Mouse (Mus musculus): ENCODE measurements at regions not wholly inside any gene's neighbourhood (a gene's known extent, or its start where the extent isn't known, plus 50 kb on each side); places are given as distances from the start of the nearest gene placed in this dataset.

GRCm38 (mm10) chr14:80083724-80084123, 99.8 kb downstream of the Olfm4 start:
- Histone ChIP-seq H3K4me3 (replicated peaks) (no peak overlapping the region), H3K36me3 (no peaks in the 10 kb centered on the region), H3K9ac (no peak overlapping the region), H3K4me1 (no peaks in the 10 kb centered on the region), H3K27ac (no peak overlapping the region), H3K4me2 (no peak overlapping the region), H3K9me3 (no peaks in the 10 kb centered on the region), H3K27me3 (replicated peaks) (no peaks in the 10 kb centered on the region)
- ATAC-seq (ENCODE audit: insufficient read depth, low FRiP score, low read depth), result no peak
- 58% methylated on average over 3 of the region's 3 CpGs for WGBS

DNA sequence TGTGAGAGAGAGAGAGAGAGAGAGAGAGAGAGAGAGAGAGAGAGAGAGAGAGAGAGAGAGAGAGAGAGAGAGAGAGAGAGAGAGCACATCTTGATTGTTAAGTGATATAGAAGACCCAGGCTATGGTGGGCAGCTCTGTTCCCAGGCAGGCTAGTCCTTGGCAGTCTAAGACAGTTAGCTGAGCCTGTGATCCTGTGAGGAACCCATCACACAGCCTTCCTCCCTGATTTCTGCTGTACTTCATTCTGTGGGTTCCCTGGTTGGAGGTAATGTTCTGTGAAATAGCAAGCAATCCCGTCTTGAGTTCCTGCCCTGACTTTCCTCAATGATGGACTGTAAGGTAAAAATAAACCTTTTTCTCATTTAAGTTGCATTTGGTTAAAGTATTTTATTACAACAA, 113.4 kb downstream of the Olfm4 start:
- H3K4me1 ChIP-seq, result no peaks in the 10 kb centered on the region
- H3K36me3 ChIP-seq, result no peaks in the 10 kb centered on the region
- no peaks in the 10 kb centered on the region for H3K9me3 ChIP-seq
- H3K4me2 ChIP-seq, result no peak overlapping the region
- H3K27ac ChIP-seq, result no peak overlapping the region
- WGBS, result 62% methylated on average over 1 of the region's 1 CpGs
- H3K27me3 ChIP-seq (replicated peaks), result no peaks in the 10 kb centered on the region
- H3K9ac ChIP-seq, result no peak overlapping the region
- H3K4me3 ChIP-seq (replicated peaks), result no peak overlapping the region
- ATAC-seq (ENCODE audit: insufficient read depth, low FRiP score, low read depth), result no peak

DNA sequence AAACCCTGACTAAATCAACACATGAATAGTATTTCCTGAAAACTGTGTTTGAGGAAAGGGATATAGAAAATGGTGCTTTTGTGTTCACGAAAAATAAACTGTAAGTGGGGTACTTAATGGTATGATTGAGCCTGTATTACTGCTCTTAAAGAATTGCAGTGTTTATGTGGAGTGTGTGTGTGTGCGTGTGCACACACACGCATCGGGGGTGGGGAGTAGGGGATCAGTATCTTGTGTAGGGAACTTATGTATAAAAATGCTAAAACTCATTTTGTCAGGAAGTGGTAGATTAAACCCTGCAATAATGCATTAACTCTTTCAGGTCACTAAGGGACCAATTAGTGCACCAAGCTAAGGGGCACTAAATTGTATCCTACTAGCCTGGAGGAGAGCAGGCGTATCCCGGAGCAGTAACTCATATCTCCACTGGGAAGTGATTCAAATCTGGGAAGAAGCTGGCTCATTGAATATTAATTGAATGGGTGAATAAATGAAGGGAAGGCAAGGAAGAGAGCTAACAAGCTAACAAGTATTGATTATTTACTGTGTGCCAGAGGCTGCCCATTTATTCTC, 129.3 kb downstream of the Olfm4 start:
- H3K9me3 ChIP-seq, result no peaks in the 10 kb centered on the region
- no peak for ATAC-seq (ENCODE audit: insufficient read depth, low FRiP score, low read depth)
- H3K27me3 ChIP-seq (replicated peaks), result no peaks in the 10 kb centered on the region
- H3K27ac ChIP-seq, result no peak overlapping the region
- no peaks in the 10 kb centered on the region for H3K36me3 ChIP-seq
- H3K4me1 ChIP-seq, result no peaks in the 10 kb centered on the region
- H3K4me3 ChIP-seq (replicated peaks), result no peak overlapping the region
- 75% methylated on average over 6 of the region's 6 CpGs for WGBS
- no peak overlapping the region for H3K4me2 ChIP-seq
- no peak overlapping the region for H3K9ac ChIP-seq

DNA sequence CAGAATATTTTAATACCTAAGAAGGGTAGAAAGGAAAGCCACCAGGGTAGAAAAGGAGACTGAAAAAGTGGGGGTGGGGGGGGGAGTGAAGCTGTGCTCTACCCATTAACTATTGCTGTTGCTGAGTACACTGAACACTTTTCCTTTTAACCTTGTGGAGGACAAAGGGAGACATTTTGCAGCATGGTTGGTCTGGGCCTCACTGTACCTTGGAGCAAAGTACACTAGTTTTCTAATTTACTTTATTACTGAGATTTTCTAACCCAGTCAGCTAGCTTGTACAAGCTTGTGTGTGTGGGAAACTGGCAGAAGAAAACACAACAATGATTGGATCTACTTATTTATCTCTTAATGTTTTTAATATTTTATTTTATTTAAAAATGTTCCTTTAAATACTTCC, 130.4 kb downstream of the Olfm4 start:
- ATAC-seq (ENCODE audit: insufficient read depth, low FRiP score, low read depth), result no peak
- Histone ChIP-seq H3K9ac (no peak overlapping the region), H3K4me3 (replicated peaks) (no peak overlapping the region), H3K36me3 (no peaks in the 10 kb centered on the region), H3K27ac (no peak overlapping the region), H3K9me3 (no peaks in the 10 kb centered on the region), H3K4me2 (no peak overlapping the region), H3K27me3 (replicated peaks) (no peaks in the 10 kb centered on the region), H3K4me1 (no peaks in the 10 kb centered on the region)

GRCm38 (mm10) chr14:80125156-80125555, 141.3 kb downstream of the Olfm4 start:
- 79% methylated on average over 4 of the region's 4 CpGs for WGBS

GRCm38 (mm10) chr14:80128181-80128580, 144.3 kb downstream of the Olfm4 start:
- ATAC-seq (ENCODE audit: insufficient read depth, low FRiP score, low read depth), result no peak
- Histone ChIP-seq H3K27me3 (replicated peaks) (no peaks in the 10 kb centered on the region), H3K4me2 (no peak overlapping the region), H3K27ac (no peak overlapping the region), H3K4me1 (no peaks in the 10 kb centered on the region), H3K36me3 (no peaks in the 10 kb centered on the region), H3K9me3 (no peaks in the 10 kb centered on the region), H3K9ac (no peak overlapping the region), H3K4me3 (replicated peaks) (no peak overlapping the region)
- 86% methylated on average over 2 of the region's 2 CpGs for WGBS

More at GRCm38 (mm10) chr14:80125156-80125555, 141.3 kb downstream of the Olfm4 start:
- ATAC-seq (ENCODE audit: insufficient read depth, low FRiP score, low read depth), result no peak
- no peak overlapping the region for H3K4me2 ChIP-seq
- no peak overlapping the region for H3K4me3 ChIP-seq (replicated peaks)
- H3K9me3 ChIP-seq, result no peaks in the 10 kb centered on the region
- H3K4me1 ChIP-seq, result no peaks in the 10 kb centered on the region
- no peak overlapping the region for H3K27ac ChIP-seq
- H3K36me3 ChIP-seq, result no peaks in the 10 kb centered on the region
- H3K27me3 ChIP-seq (replicated peaks), result no peaks in the 10 kb centered on the region
- H3K9ac ChIP-seq, result no peak overlapping the region

GRCm38 (mm10) chr14:80137541-80137940, 153.7 kb downstream of the Olfm4 start:
- Histone ChIP-seq H3K36me3 (no peaks in the 10 kb centered on the region), H3K9me3 (no peaks in the 10 kb centered on the region), H3K4me1 (no peaks in the 10 kb centered on the region), H3K4me2 (no peak overlapping the region), H3K27me3 (replicated peaks) (no peaks in the 10 kb centered on the region), H3K4me3 (replicated peaks) (no peak overlapping the region), H3K9ac (no peak overlapping the region), H3K27ac (no peak overlapping the region)
- no peak for ATAC-seq (ENCODE audit: insufficient read depth, low FRiP score, low read depth)
- WGBS, result 86% methylated on average over 5 of the region's 5 CpGs

- no peaks in the 10 kb centered on the region for H3K27me3 ChIP-seq (replicated peaks)
- no peak overlapping the region for H3K4me2 ChIP-seq
- H3K9me3 ChIP-seq, result no peaks in the 10 kb centered on the region
- H3K27ac ChIP-seq, result no peak overlapping the region
- WGBS, result 37% methylated on average over 6 of the region's 6 CpGs
- ATAC-seq (ENCODE audit: insufficient read depth, low FRiP score, low read depth), result no peak
- no peak overlapping the region for H3K9ac ChIP-seq
- H3K36me3 ChIP-seq, result no peaks in the 10 kb centered on the region
- no peak overlapping the region for H3K4me3 ChIP-seq (replicated peaks)
- no peaks in the 10 kb centered on the region for H3K4me1 ChIP-seq
These were observed 155.3 kb downstream of the Olfm4 start for GRCm38 (mm10) chr14:80138991-80139791.

DNA sequence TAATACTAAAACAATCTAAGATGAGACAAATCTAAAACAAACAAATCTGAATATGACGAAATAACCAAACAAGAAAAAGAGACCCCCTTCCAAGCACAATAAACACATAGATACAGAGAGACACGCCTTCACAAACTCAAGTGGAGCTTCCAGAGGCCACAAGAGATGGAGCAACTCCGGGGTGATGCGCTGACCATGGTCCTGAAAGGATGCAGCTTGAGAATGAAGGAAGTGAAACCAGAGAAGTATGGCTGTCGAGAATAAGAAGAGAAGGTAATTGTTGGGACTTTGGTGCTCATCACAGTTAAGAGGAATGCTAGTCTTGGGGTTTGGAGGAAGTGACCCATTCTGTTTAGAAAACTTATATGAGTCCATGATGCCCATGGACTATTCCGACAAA, 173.1 kb downstream of the Olfm4 start:
- WGBS, result 36% methylated on average over 6 of the region's 6 CpGs
- Histone ChIP-seq H3K27me3 (replicated peaks) (no peaks in the 10 kb centered on the region), H3K27ac (no peak overlapping the region), H3K4me3 (replicated peaks) (no peak overlapping the region), H3K36me3 (no peaks in the 10 kb centered on the region), H3K9me3 (no peaks in the 10 kb centered on the region), H3K4me2 (no peak overlapping the region), H3K9ac (no peak overlapping the region), H3K4me1 (no peaks in the 10 kb centered on the region)
- no peak for ATAC-seq (ENCODE audit: insufficient read depth, low FRiP score, low read depth)

DNA sequence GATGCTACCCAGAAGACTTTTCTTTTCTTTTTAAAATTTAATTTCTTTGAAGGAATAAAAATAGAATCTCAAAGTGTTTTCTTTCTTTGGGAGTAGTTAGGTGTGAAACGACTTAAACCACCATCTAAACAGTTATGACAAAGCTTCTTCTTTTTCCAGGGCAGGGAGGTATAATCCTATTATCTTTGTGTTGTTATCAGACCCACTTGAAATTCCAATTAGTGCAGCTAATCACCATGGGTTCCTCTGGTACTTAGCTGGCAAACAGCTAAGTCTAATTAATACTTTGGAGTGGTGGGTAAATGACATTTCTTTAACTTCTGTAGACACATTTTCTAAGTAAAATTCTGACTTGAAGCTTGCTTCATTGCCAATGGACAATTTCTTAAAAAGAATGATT, 185.3 kb downstream of the Olfm4 start:
- H3K27ac ChIP-seq, result no peak overlapping the region
- H3K4me3 ChIP-seq (replicated peaks), result no peak overlapping the region
- H3K27me3 ChIP-seq (replicated peaks), result no peaks in the 10 kb centered on the region
- no peaks in the 10 kb centered on the region for H3K9me3 ChIP-seq
- WGBS, result 44% methylated on average over 1 of the region's 1 CpGs
- no peak overlapping the region for H3K9ac ChIP-seq
- ATAC-seq (ENCODE audit: insufficient read depth, low FRiP score, low read depth), result no peak
- no peaks in the 10 kb centered on the region for H3K4me1 ChIP-seq
- no peak overlapping the region for H3K4me2 ChIP-seq
- H3K36me3 ChIP-seq, result no peaks in the 10 kb centered on the region

- Histone ChIP-seq H3K4me2 (no peak overlapping the region), H3K27ac (no peak overlapping the region), H3K4me1 (no peaks in the 10 kb centered on the region), H3K9ac (no peak overlapping the region), H3K4me3 (replicated peaks) (no peak overlapping the region), H3K36me3 (no peaks in the 10 kb centered on the region), H3K27me3 (replicated peaks) (no peaks in the 10 kb centered on the region), H3K9me3 (no peaks in the 10 kb centered on the region)
- 20% methylated on average over 11 of the region's 11 CpGs for WGBS
- no peak for ATAC-seq (ENCODE audit: insufficient read depth, low FRiP score, low read depth)
These were observed 186.7 kb downstream of the Olfm4 start for GRCm38 (mm10) chr14:80170450-80171180.

DNA sequence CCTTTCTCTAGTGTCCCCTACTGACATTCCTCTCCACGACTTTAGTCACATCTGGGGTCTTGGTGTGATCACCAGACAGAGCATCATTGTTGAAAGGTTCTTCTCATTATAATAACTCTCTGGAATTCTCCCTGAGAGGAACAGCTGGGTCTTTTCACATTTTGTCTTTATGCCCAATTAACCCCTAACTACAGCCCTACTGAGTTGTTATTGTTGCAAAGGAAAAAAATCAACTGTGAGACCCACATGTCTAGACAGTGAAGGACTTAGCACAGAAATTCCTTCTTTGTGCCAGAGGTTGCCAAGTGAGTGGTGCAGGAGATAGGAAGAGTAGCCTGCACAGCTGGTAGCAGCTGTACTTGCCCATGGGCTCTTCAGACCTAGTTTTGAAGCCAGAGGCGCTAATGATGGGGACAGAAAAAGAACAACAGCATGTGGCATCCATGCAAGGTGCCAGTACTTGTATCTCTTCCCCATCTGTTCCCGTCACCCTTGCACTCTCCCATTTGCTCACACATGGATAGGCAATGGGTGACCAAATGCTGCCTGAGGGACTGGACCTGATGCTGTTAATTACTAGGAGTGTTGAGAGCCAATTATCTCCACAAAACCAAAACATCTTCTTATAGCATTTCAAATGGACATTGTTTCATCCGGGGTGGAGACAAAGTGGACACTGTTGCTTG, 189.1 kb downstream of the Olfm4 start:
- WGBS, result 39% methylated on average over 4 of the region's 4 CpGs
- H3K27ac ChIP-seq, result no peak overlapping the region
- no peaks in the 10 kb centered on the region; the same call in 1 of the 2 replicates for H3K4me1 ChIP-seq
- no peak overlapping the region for H3K9ac ChIP-seq
- ATAC-seq (ENCODE audit: insufficient read depth, low FRiP score, low read depth), result no peak
- no peaks in the 10 kb centered on the region for H3K36me3 ChIP-seq
- no peaks in the 10 kb centered on the region for H3K9me3 ChIP-seq
- H3K4me3 ChIP-seq (replicated peaks), result no peak overlapping the region
- H3K27me3 ChIP-seq (replicated peaks), result no peaks in the 10 kb centered on the region
- no peak overlapping the region for H3K4me2 ChIP-seq

Measured in stomach, embryonic 15.5 days (tissue).